Comparison of ENCODE assay signal across 14 mouse cellular contexts in genomic region chr1:37663606-37664005, GRCm38 (mm10).
"Had no signal": no experiment of that assay in that cellular context is flagged by ENCODE, and none has a peak within 500 bp of the region (broad histone marks: within the 10 kb centered on the region; RNA-seq: fewer than 3 reads in every experiment).

No protein-coding gene starts in this region.

- DNase-seq: kidney, adult 2 months; kidney, postnatal 14 days; layer of hippocampus, adult 9-11 months; layer of hippocampus, postnatal 36 days; left cerebral cortex, postnatal 4 days; lung, adult 18-20 months; retina, postnatal 1 day; thymus, adult 18-20 months; thymus, postnatal 14 days had no signal

- ATAC-seq: midbrain, embryonic 13.5 days had no signal

- H3K4me3 ChIP-seq: kidney, embryonic 15.5 days; limb, embryonic 13.5 days; midbrain, embryonic 13.5 days; stomach, embryonic 15.5 days had no signal

- H3K27ac ChIP-seq: kidney, embryonic 15.5 days; limb, embryonic 13.5 days; liver, embryonic 14.5 days; midbrain, embryonic 13.5 days; stomach, embryonic 15.5 days had no signal
